Mouse (Mus musculus): ENCODE results near the gene Tcf7l2.

GRCm38 (mm10) chr19:55895317-55895716 is 153.7 kb downstream of the Tcf7l2 start:
- TF ChIP-seq CTCF (IDR thresholded peaks at IDR 0.05; ENCODE audit: control insufficient read depth, insufficient read depth, insufficient replicate concordance, low read depth, low read length) (peak; percentile 41; the same call in 1 of the 2 replicates), POLR2A (IDR thresholded peaks at IDR 0.05; ENCODE audit: control insufficient read depth, low read depth, low read length) (no peak)

All from testis, adult 2 months (tissue).